Mouse (Mus musculus): Measurements from ENCODE around the gene Gm20503. TPM values are rescaled to one million over a fixed set of nuclear protein-coding genes. Genes with fewer than 3 reads are reported as not detected.

Gene Gm20503
- polyA plus RNA-seq, 1 experiment from 2014 or later = 10.8 TPM

GRCm38 (mm10) chr4:59011446-59011845 lies 8.4 kb downstream of the Gm20503 start:
- Histone ChIP-seq H3K27ac (ENCODE audit: low read depth) (no peak overlapping the region), H3K36me3 (ENCODE audit: control insufficient read depth, insufficient read depth, low read length) (0 out of 2 replicates have a peak, but pooled peaks cover 8% of the 10 kb centered on the region), H3K4me3 (ENCODE audit: low read depth, low read length) (no peak overlapping the region), H3K27me3 (replicated peaks; ENCODE audit: control insufficient read depth, insufficient read depth, low read length) (no peaks in the 10 kb centered on the region), H3K9ac (ENCODE audit: low read length) (no peak overlapping the region), H3K4me1 (replicated peaks; ENCODE audit: control insufficient read depth, insufficient read depth, low read length) (no peaks in the 10 kb centered on the region), H3K9me3 (ENCODE audit: control insufficient read depth, low read length) (no peaks in the 10 kb centered on the region), H3K4me2 (ENCODE audit: low read length) (no peak overlapping the region)
- 75% methylated on average over 3 of the region's 3 CpGs for WGBS
- no peak for ATAC-seq (replicated peaks; ENCODE audit: low FRiP score, low TSS enrichment, low read depth)
- peak; percentile 42 for DNase-seq (ENCODE audit: low spot score)

- Histone ChIP-seq H3K9ac (ENCODE audit: low read length) (no peak overlapping the region), H3K4me1 (replicated peaks; ENCODE audit: control insufficient read depth, insufficient read depth, low read length) (no peaks in the 10 kb centered on the region), H3K4me3 (ENCODE audit: low read depth, low read length) (no peak overlapping the region), H3K27ac (ENCODE audit: low read depth) (no peak overlapping the region), H3K4me2 (ENCODE audit: low read length) (no peak overlapping the region), H3K27me3 (replicated peaks; ENCODE audit: control insufficient read depth, insufficient read depth, low read length) (no peaks in the 10 kb centered on the region), H3K36me3 (ENCODE audit: control insufficient read depth, insufficient read depth, low read length) (peaks cover 33% of the 10 kb centered on the region), H3K9me3 (ENCODE audit: control insufficient read depth, low read length) (no peaks in the 10 kb centered on the region)
- WGBS = 90% methylated on average over 3 of the region's 3 CpGs
- DNase-seq (ENCODE audit: low spot score) (no peak), ATAC-seq (replicated peaks; ENCODE audit: low FRiP score, low TSS enrichment, low read depth) (no peak)
Observed at GRCm38 (mm10) chr4:59015181-59015580, 12.2 kb downstream of the Gm20503 start.

GRCm38 (mm10) chr4:59016922-59017321 lies 13.9 kb downstream of the Gm20503 start:
- no peak for DNase-seq (ENCODE audit: low spot score)
- Histone ChIP-seq H3K9ac (ENCODE audit: low read length) (no peak overlapping the region), H3K36me3 (ENCODE audit: control insufficient read depth, insufficient read depth, low read length) (peaks cover 45% of the 10 kb centered on the region), H3K27ac (ENCODE audit: low read depth) (no peak overlapping the region), H3K4me3 (ENCODE audit: low read depth, low read length) (no peak overlapping the region), H3K4me1 (replicated peaks; ENCODE audit: control insufficient read depth, insufficient read depth, low read length) (no peaks in the 10 kb centered on the region), H3K27me3 (replicated peaks; ENCODE audit: control insufficient read depth, insufficient read depth, low read length) (no peaks in the 10 kb centered on the region), H3K9me3 (ENCODE audit: control insufficient read depth, low read length) (no peaks in the 10 kb centered on the region), H3K4me2 (ENCODE audit: low read length) (no peak overlapping the region)
- ATAC-seq (replicated peaks; ENCODE audit: low FRiP score, low TSS enrichment, low read depth) = no peak
- WGBS = 72% methylated on average over 2 of the region's 2 CpGs

GRCm38 (mm10) chr4:59034325-59034917 lies 31.4 kb downstream of the Gm20503 start:
- no peaks in the 10 kb centered on the region for H3K4me1 ChIP-seq (replicated peaks; ENCODE audit: control insufficient read depth, insufficient read depth, low read length)
- no peaks in the 10 kb centered on the region for H3K36me3 ChIP-seq (ENCODE audit: control insufficient read depth, insufficient read depth, low read length)
- peak overlapping the region; percentile 75 for H3K4me3 ChIP-seq (ENCODE audit: low read depth, low read length)
- H3K4me2 ChIP-seq (ENCODE audit: low read length) = peak overlapping the region; percentile 51
- ATAC-seq (replicated peaks; ENCODE audit: low FRiP score, low TSS enrichment, low read depth) (0 out of 2 replicates have a peak, but pooled peaks have one; percentile 6), DNase-seq (ENCODE audit: low spot score) (no peak)
- no peak overlapping the region for H3K27ac ChIP-seq (ENCODE audit: low read depth)
- WGBS = 82% methylated on average over 10 of the region's 10 CpGs
- H3K9me3 ChIP-seq (ENCODE audit: control insufficient read depth, low read length) = peaks cover 2% of the 10 kb centered on the region; the same call in 1 of the 2 replicates
- H3K27me3 ChIP-seq (replicated peaks; ENCODE audit: control insufficient read depth, insufficient read depth, low read length) = no peaks in the 10 kb centered on the region
- H3K9ac ChIP-seq (ENCODE audit: low read length) = peak overlapping the region; percentile 81; the same call in 1 of the 2 replicates

- Histone ChIP-seq H3K4me3 (ENCODE audit: low read depth, low read length) (peak within 1 kb of the TSS; percentile 75), H3K9me3 (ENCODE audit: control insufficient read depth, low read length) (peaks cover 2% of the 10 kb centered on the region; the same call in 1 of the 2 replicates), H3K4me2 (ENCODE audit: low read length) (peak within 1 kb of the TSS; percentile 51), H3K4me1 (replicated peaks; ENCODE audit: control insufficient read depth, insufficient read depth, low read length) (no peaks in the 10 kb centered on the region), H3K27ac (ENCODE audit: low read depth) (peak within 1 kb of the TSS; percentile 51; the same call in 1 of the 2 replicates), H3K9ac (ENCODE audit: low read length) (peak within 1 kb of the TSS; percentile 81), H3K27me3 (replicated peaks; ENCODE audit: control insufficient read depth, insufficient read depth, low read length) (no peaks in the 10 kb centered on the region), H3K36me3 (ENCODE audit: control insufficient read depth, insufficient read depth, low read length) (0 out of 2 replicates have a peak, but pooled peaks cover 5% of the 10 kb centered on the region)
- ATAC-seq (replicated peaks; ENCODE audit: low FRiP score, low TSS enrichment, low read depth) (peak; percentile 83), DNase-seq (ENCODE audit: low spot score) (peak; percentile 85)
- 13% methylated on average over 76 of the region's 76 CpGs for WGBS
Observed at GRCm38 (mm10) chr4:59034918-59035785, 32.1 kb downstream of the Gm20503 start, which contains the start of gene Gng10. Gene Gng10, plus strand, starts transcription at chr4:59035088.

GRCm38 (mm10) chr4:59035786-59036350 lies 32.9 kb downstream of the Gm20503 start:
- H3K27ac ChIP-seq (ENCODE audit: low read depth) = no peak overlapping the region
- no peaks in the 10 kb centered on the region for H3K27me3 ChIP-seq (replicated peaks; ENCODE audit: control insufficient read depth, insufficient read depth, low read length)
- 63% methylated on average over 18 of the region's 18 CpGs for WGBS
- peak overlapping the region; percentile 75 for H3K4me3 ChIP-seq (ENCODE audit: low read depth, low read length)
- H3K9ac ChIP-seq (ENCODE audit: low read length) = peak overlapping the region; percentile 81
- H3K9me3 ChIP-seq (ENCODE audit: control insufficient read depth, low read length) = peaks cover 2% of the 10 kb centered on the region; the same call in 1 of the 2 replicates
- peak; percentile 56 for DNase-seq (ENCODE audit: low spot score)
- H3K4me1 ChIP-seq (replicated peaks; ENCODE audit: control insufficient read depth, insufficient read depth, low read length) = no peaks in the 10 kb centered on the region
- H3K36me3 ChIP-seq (ENCODE audit: control insufficient read depth, insufficient read depth, low read length) = 0 out of 2 replicates have a peak, but pooled peaks cover 6% of the 10 kb centered on the region
- peak overlapping the region; percentile 51 for H3K4me2 ChIP-seq (ENCODE audit: low read length)
- 0 out of 2 replicates have a peak, but pooled peaks have one; percentile 14 for ATAC-seq (replicated peaks; ENCODE audit: low FRiP score, low TSS enrichment, low read depth)

GRCm38 (mm10) chr4:59036490-59037127 lies 33.6 kb downstream of the Gm20503 start:
- Histone ChIP-seq H3K4me3 (ENCODE audit: low read depth, low read length) (no peak overlapping the region), H3K27me3 (replicated peaks; ENCODE audit: control insufficient read depth, insufficient read depth, low read length) (no peaks in the 10 kb centered on the region), H3K9ac (ENCODE audit: low read length) (no peak overlapping the region), H3K4me2 (ENCODE audit: low read length) (no peak overlapping the region), H3K4me1 (replicated peaks; ENCODE audit: control insufficient read depth, insufficient read depth, low read length) (no peaks in the 10 kb centered on the region), H3K27ac (ENCODE audit: low read depth) (no peak overlapping the region), H3K9me3 (ENCODE audit: control insufficient read depth, low read length) (peaks cover 2% of the 10 kb centered on the region; the same call in 1 of the 2 replicates), H3K36me3 (ENCODE audit: control insufficient read depth, insufficient read depth, low read length) (0 out of 2 replicates have a peak, but pooled peaks cover 6% of the 10 kb centered on the region)
- ATAC-seq (replicated peaks; ENCODE audit: low FRiP score, low TSS enrichment, low read depth) (no peak), DNase-seq (ENCODE audit: low spot score) (peak; percentile 85)
- WGBS = 53% methylated on average over 13 of the region's 13 CpGs

GRCm38 (mm10) chr4:59037525-59037924 lies 34.5 kb downstream of the Gm20503 start:
- Histone ChIP-seq H3K9me3 (ENCODE audit: control insufficient read depth, low read length) (peaks cover 2% of the 10 kb centered on the region; the same call in 1 of the 2 replicates), H3K4me1 (replicated peaks; ENCODE audit: control insufficient read depth, insufficient read depth, low read length) (no peaks in the 10 kb centered on the region), H3K27me3 (replicated peaks; ENCODE audit: control insufficient read depth, insufficient read depth, low read length) (no peaks in the 10 kb centered on the region), H3K4me3 (ENCODE audit: low read depth, low read length) (no peak overlapping the region), H3K9ac (ENCODE audit: low read length) (no peak overlapping the region), H3K36me3 (ENCODE audit: control insufficient read depth, insufficient read depth, low read length) (0 out of 2 replicates have a peak, but pooled peaks cover 6% of the 10 kb centered on the region), H3K27ac (ENCODE audit: low read depth) (no peak overlapping the region), H3K4me2 (ENCODE audit: low read length) (no peak overlapping the region)
- 64% methylated on average over 3 of the region's 3 CpGs for WGBS
- no peak for DNase-seq (ENCODE audit: low spot score)
- ATAC-seq (replicated peaks; ENCODE audit: low FRiP score, low TSS enrichment, low read depth) = no peak
